Mouse (Mus musculus) left cerebral cortex, postnatal 10 days (tissue): ENCODE data around the gene Eif3m. TPM values are rescaled to one million over a fixed set of nuclear protein-coding genes. Genes with fewer than 3 reads are reported as not detected.
A peak's percentile ranks its signal among the peaks of the same experiment; 100 is the strongest.
"Not testable (repeated sequence)": the region's sequence is repeated elsewhere in the genome, so short reads cannot be mapped to it uniquely, and the experiment has no call there.

ENCODE experiments used
- DNase-seq, 2 experiments: peaks; one replicate each; pipeline ENCODE4 v3.0.0; 2021 to 2022; ENCODE audit warnings: low spot score in 2 of 2, mixed read lengths in 1 of 2; ENCODE audit errors: extremely low spot score in 1 of 2
- intact Hi-C: fragments of 180-260 bp; cut with DNase I; formaldehyde crosslinking; loops from one replicate; pipeline ENCODE4 v1.15.1; 2025
- total RNA-seq, 2 experiments: library from RNA; stranded (reverse); gene quantifications; 2 replicates each; pipeline ENCODE4 v1.2.3; 2021

Eif3m gene
- 10 to 100 TPM; 99.6 to 99.8 TPM for total RNA-seq

- DNase-seq, result peak; percentile 91 to 96
- intact Hi-C loops, result no loop called here
Observed at GRCm38 (mm10) chr2:105016967-105017287, at the start of gene Eif3m. Gene Eif3m, minus strand, starts transcription at chr2:105017080.

- no peak for DNase-seq
- intact Hi-C loops, result no loop called here
Observed at GRCm38 (mm10) chr2:105062741-105063372, 46.0 kb upstream of the Eif3m start.

- intact Hi-C loops, result no loop called here
- DNase-seq, result no peak
Observed at GRCm38 (mm10) chr2:105058577-105059116, 41.8 kb upstream of the Eif3m start.

GRCm38 (mm10) chr2:105055529-105055928 is 38.6 kb upstream of the Eif3m start:
- intact Hi-C loops, result no loop called here
- no peak for DNase-seq

GRCm38 (mm10) chr2:105048301-105048700 is 31.4 kb upstream of the Eif3m start:
- intact Hi-C loops, result no loop called here
- DNase-seq, result no peak

GRCm38 (mm10) chr2:105043152-105043551 is 26.3 kb upstream of the Eif3m start:
- intact Hi-C loops, result no loop called here
- DNase-seq, result no peak

GRCm38 (mm10) chr2:105040859-105041258 is 24.0 kb upstream of the Eif3m start:
- DNase-seq, result no peak

GRCm38 (mm10) chr2:105038879-105039278 is 22.0 kb upstream of the Eif3m start:
- DNase-seq, result no peak
- intact Hi-C loops, result no loop called here

More at GRCm38 (mm10) chr2:105040859-105041258, 24.0 kb upstream of the Eif3m start:
- intact Hi-C loops, result no loop called here

GRCm38 (mm10) chr2:105037956-105038569 is 21.2 kb upstream of the Eif3m start:
- intact Hi-C loops, result no loop called here
- no peak for DNase-seq

GRCm38 (mm10) chr2:105036401-105037070 is 19.7 kb upstream of the Eif3m start:
- DNase-seq, result no peak

GRCm38 (mm10) chr2:105035985-105036384 is 19.1 kb upstream of the Eif3m start:
- DNase-seq, result no peak
- intact Hi-C loops, result no loop called here

More at GRCm38 (mm10) chr2:105036401-105037070, 19.7 kb upstream of the Eif3m start:
- intact Hi-C loops, result no loop called here

GRCm38 (mm10) chr2:105034084-105034483 is 17.2 kb upstream of the Eif3m start:
- DNase-seq, result no peak
- intact Hi-C loops, result no loop called here

- DNase-seq, result no peak
- intact Hi-C loops, result no loop called here
Observed at GRCm38 (mm10) chr2:105030505-105030904, 13.6 kb upstream of the Eif3m start.

- no peak for DNase-seq
- intact Hi-C loops, result no loop called here
Observed at GRCm38 (mm10) chr2:105028806-105029205, 11.9 kb upstream of the Eif3m start.

- no peak for DNase-seq
- intact Hi-C loops, result no loop called here
Observed at GRCm38 (mm10) chr2:105026950-105027695, 10.2 kb upstream of the Eif3m start.

GRCm38 (mm10) chr2:105025610-105026009 is 8.7 kb upstream of the Eif3m start:
- DNase-seq, intact Hi-C loops: not testable (repeated sequence)

GRCm38 (mm10) chr2:105023815-105024214 is 6.9 kb upstream of the Eif3m start:
- intact Hi-C loops, result no loop called here
- DNase-seq, result no peak

- intact Hi-C loops, result no loop called here
Observed at GRCm38 (mm10) chr2:105023031-105023615, 6.2 kb upstream of the Eif3m start.

GRCm38 (mm10) chr2:105021836-105022235 is 5.0 kb upstream of the Eif3m start:
- intact Hi-C loops, result no loop called here
- DNase-seq, result no peak

More at GRCm38 (mm10) chr2:105023031-105023615, 6.2 kb upstream of the Eif3m start:
- no peak for DNase-seq
